7 mouse cellular contexts compared by ENCODE assay signal in the genomic region with DNA sequence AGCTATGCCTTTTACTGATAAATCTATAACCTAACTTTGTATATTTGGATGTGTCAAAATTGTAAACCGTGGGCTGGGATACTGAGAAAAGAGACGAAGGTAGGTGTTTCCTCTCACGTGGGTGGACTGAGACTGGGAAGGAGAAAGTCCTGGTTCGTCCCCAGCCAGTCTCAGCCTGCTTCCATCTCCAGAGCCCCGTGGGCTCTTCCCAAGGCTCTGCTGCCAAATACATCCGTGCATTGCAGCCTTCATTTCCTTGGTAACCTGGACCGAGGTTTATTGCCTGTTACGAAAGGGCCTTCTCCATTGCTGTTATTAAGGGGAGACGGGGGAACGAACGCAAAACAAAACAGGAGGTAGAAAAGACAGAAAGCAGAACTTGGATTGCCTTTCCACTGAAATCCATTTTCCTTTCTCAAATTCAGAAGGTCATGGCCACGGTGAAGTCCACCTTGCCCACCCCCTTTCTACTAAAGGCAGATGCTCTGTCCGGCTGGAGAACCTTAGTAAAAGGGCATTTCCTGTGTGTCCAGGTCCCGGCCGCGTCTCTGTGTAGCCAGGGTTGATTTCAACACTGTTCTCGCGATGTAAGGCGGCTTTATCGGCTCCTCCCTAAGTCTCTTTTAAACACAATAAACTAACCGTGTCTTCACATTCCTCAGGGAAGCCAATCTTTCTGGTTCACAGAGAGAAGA.
DNase-seq lines count a peak whose midpoint lies in the region; ATAC-seq and TF ChIP-seq lines count a peak whose summit lies in the region.

No protein-coding gene starts in this region.

- WGBS in kidney, postnatal 0 days, result 18% methylated on average over 21 of the region's 21 CpGs

- peak overlapping the region; percentile 58 for H3K27ac ChIP-seq in kidney, postnatal 0 days

- no peaks in the 10 kb centered on the region for H3K9me3 ChIP-seq in kidney, postnatal 0 days (replicated peaks; ENCODE audit: low read length)

- peak overlapping the region; percentile 55 for H3K9ac ChIP-seq in kidney, postnatal 0 days (ENCODE audit: low read depth, low read length)

- H3K4me3 ChIP-seq in kidney, postnatal 0 days (replicated peaks; ENCODE audit: low read depth, low read length), result peak overlapping the region; percentile 30

- H3K4me2 ChIP-seq in kidney, postnatal 0 days (ENCODE audit: low read length), result peak overlapping the region; percentile 55

- H3K27me3 ChIP-seq in kidney, postnatal 0 days (ENCODE audit: insufficient read depth, low read length), result no peaks in the 10 kb centered on the region

- no peak for TF ChIP-seq CTCF in kidney, postnatal 0 days (IDR thresholded peaks at IDR 0.05; ENCODE audit: low read depth)

- ATAC-seq in kidney, postnatal 0 days (replicated peaks; ENCODE audit: low FRiP score, low read depth), result no peak; the same call in 1 of the 2 replicates
- 0 out of 2 replicates have a peak, but pooled peaks have one; percentile 21 for ATAC-seq in megakaryocyte, adult 5-6 weeks (ENCODE audit: poor library complexity, severe bottlenecking)

- no peaks in the 10 kb centered on the region for H3K36me3 ChIP-seq in kidney, postnatal 0 days (ENCODE audit: insufficient read depth, low read length)

- peak; percentile 58 for DNase-seq in urinary bladder, postnatal 14 days (ENCODE audit: low spot score)
- DNase-seq in urinary bladder, postnatal 10 days (ENCODE audit: low spot score), result no peak
- DNase-seq in heart, adult 18-20 months, result peak; percentile 32 to 51
- peak; percentile 88 for DNase-seq in kidney, postnatal 0 days (ENCODE audit: low spot score)
- no peak for DNase-seq in right cerebral cortex, postnatal 4 days
- DNase-seq in thymus, postnatal 4 days, result no peak

- no peaks in the 10 kb centered on the region; the same call in 1 of the 2 replicates for H3K4me1 ChIP-seq in kidney, postnatal 0 days (replicated peaks; ENCODE audit: insufficient read depth, low read length)

Comparison
In these comparisons a context has a peak if more than half of its experiments do, and no peak if none do; other contexts are left out.
1. DNase-seq: peak in urinary bladder, postnatal 14 days (single experiment), heart, adult 18-20 months (2 of 2) and kidney, postnatal 0 days (single experiment); none in urinary bladder, postnatal 10 days (single experiment), right cerebral cortex, postnatal 4 days (single experiment) and thymus, postnatal 4 days (single experiment).